Comparison of ENCODE assay signal across 11 mouse cellular contexts in the genomic region with DNA sequence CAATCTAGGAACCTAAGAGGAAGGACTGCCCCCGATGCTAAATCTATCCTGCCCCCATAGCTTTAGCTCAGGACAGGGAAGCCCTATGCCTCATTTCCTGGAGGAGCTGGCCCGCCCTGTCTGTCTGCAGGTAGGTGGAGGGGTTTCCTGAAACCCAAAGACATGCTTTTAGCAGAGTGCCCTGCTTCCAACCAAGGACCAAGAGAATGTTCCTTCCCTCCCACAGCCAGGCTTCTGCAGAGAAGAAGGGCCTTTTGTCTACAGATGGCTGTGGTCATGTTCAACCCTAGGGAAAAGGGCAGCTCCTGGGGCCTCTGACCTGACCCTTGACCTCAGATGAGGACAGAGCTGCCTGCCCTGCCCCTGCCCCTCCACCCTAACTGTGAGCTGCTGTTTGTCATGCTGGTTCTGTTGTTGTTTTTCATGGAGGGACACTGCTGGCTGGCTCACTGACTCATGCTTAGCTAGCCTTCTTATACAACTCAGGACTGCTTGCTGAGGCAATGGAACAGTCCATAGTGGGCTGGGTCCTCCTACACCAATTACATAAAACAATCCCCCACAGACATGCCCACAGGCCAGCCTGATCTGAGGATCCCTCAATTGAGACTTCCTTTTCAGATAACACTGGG. TPM values are rescaled to one million over a fixed set of nuclear protein-coding genes. Genes with fewer than 3 reads are reported as not detected.
DNase-seq lines count a peak whose midpoint lies in the region; TF ChIP-seq lines count a peak whose summit lies in the region.
"Had no signal": no experiment of that assay in that cellular context is flagged by ENCODE, and none has a peak within 500 bp of the region (broad histone marks: within the 10 kb centered on the region; RNA-seq: fewer than 3 reads in every experiment).

No protein-coding gene starts in this region.

- TF ChIP-seq POLR2A in heart, adult 2 months (IDR thresholded peaks at IDR 0.05; ENCODE audit: insufficient read depth, low read depth, low read length): no peak

- no peak overlapping the region for H3K9ac ChIP-seq in heart, adult 2 months (ENCODE audit: low read depth, low read length)
- H3K9ac ChIP-seq: hindbrain, embryonic 15.5 days had no signal

- H3K4me1 ChIP-seq in heart, adult 2 months (ENCODE audit: control insufficient read depth, insufficient read depth, low read length): peaks cover 30% of the 10 kb centered on the region
- H3K4me1 ChIP-seq in limb, embryonic 10.5 days: peaks cover 33% of the 10 kb centered on the region

- TF ChIP-seq CTCF in heart, adult 2 months (IDR thresholded peaks at IDR 0.05): no peak

- H3K27ac ChIP-seq in heart, adult 2 months: peak overlapping the region; percentile 74
- peak overlapping the region; percentile 67 for H3K27ac ChIP-seq in limb, embryonic 10.5 days

- H3K79me2 ChIP-seq in heart, adult 2 months (replicated peaks; ENCODE audit: control insufficient read depth, insufficient read depth, low read length): no peaks in the 10 kb centered on the region

- intact Hi-C loops in heart, adult 2 months (cut with DNase I): no loop called here
- intact Hi-C loops in heart, postnatal 14 days (cut with DNase I): no loop called here
- intact Hi-C loops in left cerebral cortex, postnatal 36 days (cut with DNase I): no loop called here

- WGBS in heart, adult 2 months: 57% methylated on average over 2 of the region's 2 CpGs
- 47% methylated on average over 2 of the region's 2 CpGs for WGBS in limb, embryonic 10.5 days

- no peaks in the 10 kb centered on the region for H3K9me3 ChIP-seq in limb, embryonic 10.5 days (replicated peaks)
- H3K9me3 ChIP-seq: hindbrain, embryonic 15.5 days had no signal

- DNase-seq in heart, adult 2 months: no peak
- no peak for DNase-seq in heart, postnatal 14 days
- DNase-seq in left cerebral cortex, postnatal 36 days (ENCODE audit: low spot score in 2 of 2): peak; percentile 51 to 57
- DNase-seq in left cerebral cortex, adult 9 months (ENCODE audit: low spot score in 2 of 2): no peak
- peak; percentile 23 for DNase-seq in NIH3T3 (ENCODE audit: low read depth)
- no peak for DNase-seq in limb, embryonic 10.5 days (ENCODE audit: low spot score)
- no peak for DNase-seq in Muller cell, postnatal 12 days (ENCODE audit: inconsistent ontology term)
- DNase-seq in thymus, postnatal 25 days: no peak

- no peaks in the 10 kb centered on the region for H3K36me3 ChIP-seq in heart, adult 2 months (ENCODE audit: control insufficient read depth, insufficient read depth, low read length)
- no peaks in the 10 kb centered on the region for H3K36me3 ChIP-seq in limb, embryonic 10.5 days
- H3K36me3 ChIP-seq: hindbrain, embryonic 15.5 days had no signal

- H3K4me3 ChIP-seq in heart, adult 2 months: no peak overlapping the region
- no peak overlapping the region for H3K4me3 ChIP-seq in limb, embryonic 10.5 days
- H3K4me3 ChIP-seq: hindbrain, embryonic 15.5 days had no signal

- no peaks in the 10 kb centered on the region for H3K27me3 ChIP-seq in heart, adult 2 months (ENCODE audit: control insufficient read depth, insufficient read depth, low read length)
- H3K27me3 ChIP-seq in limb, embryonic 10.5 days (ENCODE audit: low read depth, poor library complexity, severe bottlenecking): peaks cover 40% of the 10 kb centered on the region

- no peak for TF ChIP-seq EP300 in heart, adult 2 months (IDR thresholded peaks at IDR 0.05; ENCODE audit: insufficient read depth, low read depth, low read length)

RNA-seq across cellular contexts. Expression of a gene that starts 2.3 kb away (rescaled TPM):
- 1 to 10 TPM; 6.4 to 9.8 TPM for total RNA-seq in heart, adult 2 months (2021)
- 14.4 and 21.7 TPM in 2 replicates for polyA plus RNA-seq in heart, adult 2 months (2012; rRNA removed)
- total RNA-seq in heart, postnatal 14 days (2021): 10 to 100 TPM in 1 of 2 experiments, 1 to 10 TPM in 1; 9.2 to 12.6 TPM
- total RNA-seq in left cerebral cortex, postnatal 36 days (2021): 10 to 100 TPM; 13.1 to 13.4 TPM
- polyA plus RNA-seq in limb, embryonic 10.5 days (2016; fragmentation: Nextera tagmentation; extraction: Ambion mirVana): 4.7 and 6.6 TPM in 2 replicates

RNA-seq across cellular contexts. Expression of a gene that starts 8.9 kb away (rescaled TPM):
- total RNA-seq in heart, adult 2 months (2021): 1 to 10 TPM in 1 of 2 experiments, under 1 TPM in 1; 0.84 to 1.1 TPM
- polyA plus RNA-seq in heart, adult 2 months (2012; rRNA removed): 0.96 and 2.0 TPM in 2 replicates
- 1 to 10 TPM; 1.2 TPM for total RNA-seq in heart, postnatal 14 days (2021)
- total RNA-seq in left cerebral cortex, postnatal 36 days (2021): 10 to 100 TPM; 18.3 to 30.0 TPM
- polyA plus RNA-seq in limb, embryonic 10.5 days (2016; fragmentation: Nextera tagmentation; extraction: Ambion mirVana): 0.30 and 0.33 TPM in 2 replicates

RNA-seq across cellular contexts. Expression of a gene that starts 13.4 kb away (rescaled TPM):
- not detected for total RNA-seq in heart, adult 2 months (2021)
- 0.41 TPM in 1 of 2 replicates, not detected in the other for polyA plus RNA-seq in heart, adult 2 months (2012; rRNA removed)
- not detected for total RNA-seq in heart, postnatal 14 days (2021)
- not detected for total RNA-seq in left cerebral cortex, postnatal 36 days (2021)
- 0.18 TPM in 1 of 2 replicates, not detected in the other for polyA plus RNA-seq in limb, embryonic 10.5 days (2016; fragmentation: Nextera tagmentation; extraction: Ambion mirVana)
- total RNA-seq: adrenal gland, postnatal 4 days had no signal
- polyA plus RNA-seq: hindbrain, embryonic 15.5 days; limb, embryonic 14.5 days had no signal

RNA-seq across cellular contexts. Expression of a gene that starts 15.9 kb away (rescaled TPM):
- 10 to 100 TPM; 42.3 to 47.7 TPM for total RNA-seq in heart, adult 2 months (2021)
- 83.7 and 85.4 TPM in 2 replicates for polyA plus RNA-seq in heart, adult 2 months (2012; rRNA removed)
- 10 to 100 TPM; 54.3 to 59.2 TPM for total RNA-seq in heart, postnatal 14 days (2021)
- 10 to 100 TPM; 37.5 to 48.3 TPM for total RNA-seq in left cerebral cortex, postnatal 36 days (2021)
- 138 and 161 TPM in 2 replicates for polyA plus RNA-seq in limb, embryonic 10.5 days (2016; fragmentation: Nextera tagmentation; extraction: Ambion mirVana)

RNA-seq across cellular contexts. Expression of a gene that starts 25.9 kb away (rescaled TPM):
- 10 to 100 TPM; 69.9 to 77.9 TPM for total RNA-seq in heart, adult 2 months (2021)
- polyA plus RNA-seq in heart, adult 2 months (2012; rRNA removed): 49.6 and 50.7 TPM in 2 replicates
- total RNA-seq in heart, postnatal 14 days (2021): 10 to 100 TPM; 72.4 to 72.5 TPM
- 10 to 100 TPM; 77.3 to 91.6 TPM for total RNA-seq in left cerebral cortex, postnatal 36 days (2021)
- polyA plus RNA-seq in limb, embryonic 10.5 days (2016; fragmentation: Nextera tagmentation; extraction: Ambion mirVana): 246 and 297 TPM in 2 replicates

Comparison
In these comparisons a context has a peak if more than half of its experiments do, and no peak if none do; other contexts are left out.
1. DNase-seq: peak in left cerebral cortex, postnatal 36 days (2 of 2) and NIH3T3 (single experiment); none in heart, adult 2 months (0 of 2), heart, postnatal 14 days (0 of 2), left cerebral cortex, adult 9 months (0 of 2), limb, embryonic 10.5 days (single experiment), Muller cell, postnatal 12 days (single experiment) and thymus, postnatal 25 days (single experiment).
2. RNA of a gene that starts 8.9 kb away (total RNA-seq): 18.3 to 30.0 TPM in left cerebral cortex, postnatal 36 days; 1.2 TPM in heart, postnatal 14 days and 0.84 to 1.1 TPM in heart, adult 2 months; every median in the first group is over 4 times any median in the second.